Mouse (Mus musculus): ENCODE data around the gene Dnajc5. TPM values are rescaled to one million over a fixed set of nuclear protein-coding genes. Genes with fewer than 3 reads are reported as not detected.

The Dnajc5 gene
- total RNA-seq, 2 experiments from 2014 or later, result 300 to 308 TPM

- intact Hi-C loops (cut with DNase I), result loop anchor here (5.0 kb wide), 1 partner anchor 60 kb away; the partner anchor contains the start of gene Dnajc5
- DNase-seq (ENCODE audit: low spot score in 2 of 2), result no peak
Observed at GRCm38 (mm10) chr2:181582358-181582757, 62.1 kb downstream of the Dnajc5 start.

GRCm38 (mm10) chr2:181582939-181583338, 62.7 kb downstream of the Dnajc5 start:
- intact Hi-C loops (cut with DNase I), result loop anchor here (5.0 kb wide), 1 partner anchor 61 kb away; the partner anchor contains the start of gene Dnajc5

GRCm38 (mm10) chr2:181583460-181584257, 63.4 kb downstream of the Dnajc5 start:
- no peak for DNase-seq (ENCODE audit: low spot score in 2 of 2)
- intact Hi-C loops (cut with DNase I), result loop anchor here (5.0 kb wide), 1 partner anchor 61 kb away; the partner anchor contains the start of gene Dnajc5

More at GRCm38 (mm10) chr2:181582939-181583338, 62.7 kb downstream of the Dnajc5 start:
- DNase-seq (ENCODE audit: low spot score in 2 of 2), result no peak

- intact Hi-C loops (cut with DNase I), result loop anchor here (5.0 kb wide), 1 partner anchor 62 kb away; the partner anchor contains the start of gene Dnajc5
Observed at GRCm38 (mm10) chr2:181584411-181584942, 64.2 kb downstream of the Dnajc5 start, which contains the start of gene Uckl1. Gene Uckl1, minus strand, starts transcription at chr2:181584892.

GRCm38 (mm10) chr2:181585506-181585905, 65.2 kb downstream of the Dnajc5 start:
- intact Hi-C loops (cut with DNase I), result no loop called here
- no peak for DNase-seq (ENCODE audit: low spot score in 2 of 2)

More at GRCm38 (mm10) chr2:181584411-181584942, 64.2 kb downstream of the Dnajc5 start, which contains the start of gene Uckl1:
- no peak for DNase-seq (ENCODE audit: low spot score in 2 of 2)

- no peak for DNase-seq (ENCODE audit: low spot score in 2 of 2)
- intact Hi-C loops (cut with DNase I), result no loop called here
Observed at GRCm38 (mm10) chr2:181586124-181586523, 65.8 kb downstream of the Dnajc5 start.

- no peak for DNase-seq (ENCODE audit: low spot score in 2 of 2)
- intact Hi-C loops (cut with DNase I), result no loop called here
Observed at GRCm38 (mm10) chr2:181587796-181588195, 67.5 kb downstream of the Dnajc5 start.

GRCm38 (mm10) chr2:181588229-181588780, 68.0 kb downstream of the Dnajc5 start:
- DNase-seq (ENCODE audit: low spot score in 2 of 2), result no peak
- intact Hi-C loops (cut with DNase I), result no loop called here

GRCm38 (mm10) chr2:181589011-181589731, 68.9 kb downstream of the Dnajc5 start:
- DNase-seq (ENCODE audit: low spot score in 2 of 2), result no peak
- intact Hi-C loops (cut with DNase I), result no loop called here

- intact Hi-C loops (cut with DNase I), result no loop called here
- no peak for DNase-seq (ENCODE audit: low spot score in 2 of 2)
Observed at GRCm38 (mm10) chr2:181589732-181590105, 69.4 kb downstream of the Dnajc5 start.

GRCm38 (mm10) chr2:181590471-181590870, 70.2 kb downstream of the Dnajc5 start:
- DNase-seq (ENCODE audit: low spot score in 2 of 2), result no peak
- intact Hi-C loops (cut with DNase I), result no loop called here

- intact Hi-C loops (cut with DNase I), result no loop called here
- DNase-seq (ENCODE audit: low spot score in 2 of 2), result no peak
Observed at GRCm38 (mm10) chr2:181591528-181592085, 71.3 kb downstream of the Dnajc5 start, which contains the start of gene Prpf6. Gene Prpf6, plus strand, starts transcription at chr2:181591868.

- intact Hi-C loops (cut with DNase I), result no loop called here
Observed at GRCm38 (mm10) chr2:181592231-181593041, 72.2 kb downstream of the Dnajc5 start, which contains the start of gene Zfp512b. Gene Zfp512b, minus strand, starts transcription at chr2:181592803.

GRCm38 (mm10) chr2:181593042-181593421, 72.7 kb downstream of the Dnajc5 start:
- intact Hi-C loops (cut with DNase I), result no loop called here

More at GRCm38 (mm10) chr2:181592231-181593041, 72.2 kb downstream of the Dnajc5 start, which contains the start of gene Zfp512b:
- peak; percentile 68 to 70 for DNase-seq (ENCODE audit: low spot score in 2 of 2)

GRCm38 (mm10) chr2:181593937-181594336, 73.7 kb downstream of the Dnajc5 start:
- DNase-seq (ENCODE audit: low spot score in 2 of 2), result no peak
- intact Hi-C loops (cut with DNase I), result no loop called here

More at GRCm38 (mm10) chr2:181593042-181593421, 72.7 kb downstream of the Dnajc5 start:
- no peak for DNase-seq (ENCODE audit: low spot score in 2 of 2)

GRCm38 (mm10) chr2:181594946-181595696, 74.8 kb downstream of the Dnajc5 start:
- peak; percentile 61 to 72 for DNase-seq (ENCODE audit: low spot score in 2 of 2)

GRCm38 (mm10) chr2:181596221-181596960, 76.1 kb downstream of the Dnajc5 start:
- DNase-seq (ENCODE audit: low spot score in 2 of 2), result no peak
- intact Hi-C loops (cut with DNase I), result no loop called here

More at GRCm38 (mm10) chr2:181594946-181595696, 74.8 kb downstream of the Dnajc5 start:
- intact Hi-C loops (cut with DNase I), result no loop called here

Data from left cerebral cortex, postnatal 14 days (tissue).